Mouse (Mus musculus) heart, postnatal 0 days (tissue): ENCODE data around the gene Ngp. TPM values are rescaled to one million over a fixed set of nuclear protein-coding genes. Genes with fewer than 3 reads are reported as not detected.
A peak's percentile ranks its signal among the peaks of the same experiment; 100 is the strongest.

Experiments used
- ATAC-seq: fragments of 200-750 bp; cut with Nextera tagmentation; 2 replicates; pipeline ENCODE4 v1.8.0; 2017; ENCODE audit warnings: low read depth, moderate number of reproducible peaks, moderate library complexity; ENCODE audit not compliant: insufficient read depth
- DNase-seq: peaks from one replicate; pipeline ENCODE4 v3.0.0-alpha.2; 2016; ENCODE audit warnings: low spot score
- H3K27ac ChIP-seq: fragments of 300-500 bp; sonication (generic); 2 replicates; pipeline ENCODE4 v1.5.1; 2014; ENCODE audit warnings: low read depth, mild to moderate bottlenecking
- H3K27me3 ChIP-seq: fragments of 300-500 bp; sonication (generic); 2 replicates; pipeline ENCODE4 v1.6.1; 2014; ENCODE audit warnings: low read length, mixed read lengths; ENCODE audit not compliant: control insufficient read depth, insufficient read depth
- H3K36me3 ChIP-seq: fragments of 300-500 bp; sonication (generic); replicated peaks from 2 replicates; pipeline ENCODE4 v1.6.1; 2014; ENCODE audit warnings: low read length, mixed read lengths; ENCODE audit not compliant: control insufficient read depth, insufficient read depth
- H3K4me1 ChIP-seq: fragments of 300-500 bp; sonication (generic); 2 replicates; pipeline ENCODE4 v1.6.1; 2014; ENCODE audit warnings: antibody characterized with exemption; ENCODE audit not compliant: control insufficient read depth, insufficient read depth
- H3K4me2 ChIP-seq: fragments of 300-500 bp; sonication (generic); 2 replicates; pipeline ENCODE4 v1.6.1; 2014; ENCODE audit warnings: low read depth, mild to moderate bottlenecking, low read length, moderate library complexity
- H3K4me3 ChIP-seq: fragments of 300-500 bp; sonication (generic); 2 replicates; pipeline ENCODE4 v1.5.1; 2014; ENCODE audit warnings: low read depth, low read length
- H3K9ac ChIP-seq: fragments of 300-500 bp; sonication (generic); replicated peaks from 2 replicates; pipeline ENCODE4 v1.6.1; 2014; ENCODE audit warnings: low read depth, low read length, mixed read lengths
- H3K9me3 ChIP-seq: fragments of 300-500 bp; sonication (generic); replicated peaks from 2 replicates; pipeline ENCODE4 v1.6.1; 2016; ENCODE audit warnings: low read length; ENCODE audit not compliant: control insufficient read depth
- CTCF ChIP-seq: IDR thresholded peaks from 2 replicates; pipeline ENCODE4 v1.5.1; 2016; ENCODE audit warnings: antibody characterized with exemption, control low read depth, low read depth
- EP300 ChIP-seq: IDR thresholded peaks from 2 replicates; pipeline ENCODE4 v1.6.1; 2016; ENCODE audit warnings: antibody characterized with exemption, low read depth
- WGBS: fragments of 180-500 bp; shearing (Covaris S2); extraction: QIAGEN DNeasy Blood & Tissue Kit; methylation state at CpG from one replicate; pipeline ENCODE4 v1.1.7; 2014; 5-methylcytosine and 5-hydroxymethylcytosine counted together
- polyA plus RNA-seq: library from polyadenylated mRNA; unstranded; fragments of >200 nt; fragmentation: Nextera tagmentation; extraction: Ambion mirVana; gene quantifications from 2 replicates; pipeline ENCODE4 v1.2.1, GENCODE M21; 2015
- total RNA-seq: library from RNA; depleted of rRNA; stranded (reverse); fragments of >200 nt; gene quantifications from 2 replicates; pipeline ENCODE4 v1.2.3, GENCODE M21; 2014; ENCODE audit warnings: low replicate concordance; rRNA removed

Gene Ngp
- total and polyA plus RNA-seq, 2 experiments from 2014 or later: 1.8 TPM

DNA sequence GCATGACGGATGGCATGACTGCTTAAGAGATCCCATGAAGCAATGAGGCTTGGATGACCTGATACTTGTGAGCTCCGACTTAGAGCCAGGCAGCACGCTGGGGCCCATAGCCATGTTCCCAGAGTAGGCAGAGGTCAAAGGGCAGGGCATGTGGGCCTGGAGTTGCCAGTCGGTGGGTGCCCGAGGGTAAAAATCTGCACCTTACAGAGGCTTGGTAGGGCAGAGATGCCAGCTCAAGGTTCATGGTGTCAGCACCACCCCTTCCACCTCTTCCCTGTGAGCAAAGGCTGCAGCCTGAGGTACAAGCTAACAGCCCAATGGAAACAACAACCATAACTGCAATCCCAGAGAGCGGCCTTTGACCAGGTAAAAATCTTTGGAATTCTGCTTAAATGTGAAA lies 45.8 kb downstream of the Ngp start:
- Histone ChIP-seq H3K4me3 (no peak overlapping the region), H3K27ac (no peak overlapping the region), H3K36me3 (no peaks in the 10 kb centered on the region), H3K9me3 (no peaks in the 10 kb centered on the region), H3K27me3 (no peaks in the 10 kb centered on the region), H3K9ac (no peak overlapping the region), H3K4me2 (no peak overlapping the region), H3K4me1 (no peaks in the 10 kb centered on the region)
- TF ChIP-seq EP300 (no peak), CTCF (no peak)
- DNase-seq (no peak), ATAC-seq (no peak)
- 93% methylated on average over 6 of the region's 6 CpGs for WGBS

DNA sequence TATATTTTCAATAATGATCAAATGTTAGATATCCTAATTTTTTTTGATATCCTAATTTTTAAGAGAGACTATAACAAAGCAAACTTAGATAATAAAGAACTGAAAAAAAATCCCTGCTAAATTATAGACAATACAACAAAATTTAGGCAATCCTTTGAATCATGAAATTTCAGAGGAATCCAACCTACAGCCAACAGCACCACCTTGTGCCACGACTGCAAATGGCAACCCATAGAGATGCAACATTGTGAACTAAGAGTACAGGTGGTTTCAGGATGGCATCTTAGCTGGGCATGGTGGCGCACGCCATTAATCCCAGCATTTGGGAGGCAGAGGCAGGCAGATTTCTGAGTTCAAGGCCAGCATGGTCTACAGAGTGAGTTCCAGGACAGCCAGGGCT lies 46.6 kb downstream of the Ngp start:
- Histone ChIP-seq H3K27ac (no peak overlapping the region), H3K4me1 (no peaks in the 10 kb centered on the region), H3K9ac (no peak overlapping the region), H3K36me3 (no peaks in the 10 kb centered on the region), H3K27me3 (no peaks in the 10 kb centered on the region), H3K4me2 (no peak overlapping the region), H3K4me3 (no peak overlapping the region), H3K9me3 (no peaks in the 10 kb centered on the region)
- ATAC-seq: no peak
- TF ChIP-seq CTCF: peak; percentile 34
- no peak for TF ChIP-seq EP300
- WGBS: 91% methylated on average over 3 of the region's 3 CpGs
- DNase-seq: no peak

Other genes with a start within 250 kb of the Ngp start
- gene Cspg5, start 176.0 kb upstream of the Ngp start, total RNA-seq: 0.19 and 1.1 TPM in 2 replicates
- 0.71 and 1.1 TPM in 2 replicates for gene Cspg5, start 176.0 kb upstream of the Ngp start, polyA plus RNA-seq
- 18.3 and 21.9 TPM in 2 replicates for gene Elp6, start 114.6 kb upstream of the Ngp start, total RNA-seq
- 6.8 and 7.0 TPM in 2 replicates for gene Elp6, start 114.6 kb upstream of the Ngp start, polyA plus RNA-seq
- 34.0 and 63.5 TPM in 2 replicates for gene Scap, start 86.5 kb upstream of the Ngp start, total RNA-seq
- 12.1 and 14.6 TPM in 2 replicates for gene Scap, start 86.5 kb upstream of the Ngp start, polyA plus RNA-seq
- 7.3 and 16.4 TPM in 2 replicates for gene Ptpn23, start 11.5 kb upstream of the Ngp start, total RNA-seq
- gene Ptpn23, start 11.5 kb upstream of the Ngp start, polyA plus RNA-seq: 6.7 TPM in 2 replicates
- 4.9 and 6.6 TPM in 2 replicates for gene Klhl18, start 56.9 kb downstream of the Ngp start, total RNA-seq
- gene Klhl18, start 56.9 kb downstream of the Ngp start, polyA plus RNA-seq: 4.2 and 4.3 TPM in 2 replicates
- 0.70 TPM in 1 of 2 replicates, not detected in the other for gene Kif9, start 57.2 kb downstream of the Ngp start, total RNA-seq
- 0.29 and 0.37 TPM in 2 replicates for gene Kif9, start 57.2 kb downstream of the Ngp start, polyA plus RNA-seq
- 27.5 and 33.2 TPM in 2 replicates for gene Setd2, start 112.8 kb downstream of the Ngp start, total RNA-seq
- 12.7 and 13.0 TPM in 2 replicates for gene Setd2, start 112.8 kb downstream of the Ngp start, polyA plus RNA-seq
- gene Nradd, start 204.7 kb downstream of the Ngp start, total RNA-seq: 7.9 and 22.8 TPM in 2 replicates
- 10.4 and 11.5 TPM in 2 replicates for gene Nradd, start 204.7 kb downstream of the Ngp start, polyA plus RNA-seq
- 11.5 and 12.9 TPM in 2 replicates for gene Nbeal2, start 234.4 kb downstream of the Ngp start, total RNA-seq
- 1.2 and 1.6 TPM in 2 replicates for gene Nbeal2, start 234.4 kb downstream of the Ngp start, polyA plus RNA-seq
- gene Ccdc12, start 236.8 kb downstream of the Ngp start, total RNA-seq: 52.9 and 95.9 TPM in 2 replicates
- gene Ccdc12, start 236.8 kb downstream of the Ngp start, polyA plus RNA-seq: 134 and 143 TPM in 2 replicates